Mouse (Mus musculus) midbrain, embryonic 10.5 days (tissue): ENCODE measurements around the gene Myo1d. TPM values are rescaled to one million over a fixed set of nuclear protein-coding genes. Genes with fewer than 3 reads are reported as not detected.

ENCODE experiments used
- DNase-seq: peaks from one replicate; pipeline ENCODE4 v3.0.0-alpha.2; 2017; ENCODE audit warnings: low spot score
- H3K27ac ChIP-seq: fragments of 300-500 bp; sonication (generic); replicated peaks from 2 replicates; pipeline ENCODE4 v1.5.1; 2016; ENCODE audit warnings: mild to moderate bottlenecking
- H3K27me3 ChIP-seq: fragments of 300-500 bp; sonication (generic); 2 replicates; pipeline ENCODE4 v1.6.1; 2016; ENCODE audit warnings: low read depth, mild to moderate bottlenecking; ENCODE audit not compliant: poor library complexity, severe bottlenecking
- H3K36me3 ChIP-seq: fragments of 300-500 bp; sonication (generic); 2 replicates; pipeline ENCODE4 v1.6.1; 2016; ENCODE audit warnings: mild to moderate bottlenecking, moderate library complexity
- H3K4me1 ChIP-seq: fragments of 300-500 bp; sonication (generic); 2 replicates; pipeline ENCODE4 v1.6.1; 2016
- H3K4me3 ChIP-seq: fragments of 300-500 bp; sonication (generic); 2 replicates; pipeline ENCODE4 v1.5.1; 2016; ENCODE audit warnings: mild to moderate bottlenecking, moderate library complexity
- H3K9me3 ChIP-seq: fragments of 300-500 bp; sonication (generic); replicated peaks from 2 replicates; pipeline ENCODE4 v1.6.1; 2016; ENCODE audit warnings: mild to moderate bottlenecking
- WGBS: fragments of 180-500 bp; shearing (Covaris S2); methylation state at CpG from one replicate; pipeline ENCODE4 v1.1.7; 2016; 5-methylcytosine and 5-hydroxymethylcytosine counted together
- polyA plus RNA-seq: library from polyadenylated mRNA; unstranded; fragments of >200 nt; fragmentation: Nextera tagmentation; extraction: Ambion mirVana; gene quantifications from 2 replicates; pipeline ENCODE4 v1.2.1, GENCODE M21; 2016

The Myo1d gene
- polyA plus RNA-seq, 1 experiment from 2014 or later, result 2.3 TPM

DNA sequence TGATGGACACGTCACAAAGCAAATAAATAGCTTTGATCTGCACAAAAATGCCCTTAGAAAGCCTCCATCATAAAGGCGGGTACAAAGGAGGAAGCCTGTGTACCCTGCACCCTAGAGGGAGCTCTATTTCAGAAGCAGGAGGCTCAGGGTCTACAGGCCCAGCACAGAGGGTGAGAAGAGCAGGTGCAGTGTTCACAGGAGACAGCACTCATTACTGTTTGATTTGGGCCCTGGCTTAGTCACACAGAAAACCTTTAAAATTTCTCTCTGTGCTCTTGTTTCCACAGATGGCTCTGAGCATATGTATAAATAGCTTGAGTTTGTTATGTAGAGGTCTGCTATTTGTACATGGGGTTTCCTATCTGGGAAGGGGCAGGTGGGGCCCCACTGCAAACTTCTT is 233.6 kb downstream of the Myo1d start:
- H3K9me3 ChIP-seq, result no peaks in the 10 kb centered on the region
- no peak for DNase-seq
- WGBS, result 66% methylated on average over 2 of the region's 2 CpGs

DNA sequence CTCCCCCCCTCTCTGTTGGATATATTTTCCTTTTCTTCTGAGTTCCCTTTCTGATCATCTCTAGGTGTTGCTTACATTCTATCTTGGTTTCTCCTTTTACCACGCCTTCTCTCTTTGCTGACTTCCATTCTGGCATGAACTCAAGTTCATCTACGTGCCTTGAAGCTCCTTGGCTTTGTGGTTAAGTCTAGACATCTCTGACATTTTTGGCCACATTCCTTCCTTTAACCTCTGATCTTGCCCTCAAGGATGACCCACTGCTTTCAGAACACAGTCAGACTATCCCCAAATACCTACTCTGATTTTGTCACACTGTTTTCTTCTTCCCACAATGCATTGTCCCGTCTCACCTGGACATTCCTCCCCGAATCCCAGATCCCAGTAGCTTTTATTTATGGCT is 240.8 kb downstream of the Myo1d start:
- Histone ChIP-seq H3K27ac (no peak overlapping the region), H3K36me3 (no peaks in the 10 kb centered on the region), H3K4me3 (no peak overlapping the region), H3K4me1 (no peaks in the 10 kb centered on the region), H3K9me3 (no peaks in the 10 kb centered on the region), H3K27me3 (no peaks in the 10 kb centered on the region)
- 79% methylated on average over 4 of the region's 4 CpGs for WGBS
- DNase-seq, result no peak

More for the DNA sequence above, 233.6 kb downstream of the Myo1d start:
- Histone ChIP-seq H3K36me3 (no peaks in the 10 kb centered on the region), H3K27ac (no peak overlapping the region), H3K4me1 (no peaks in the 10 kb centered on the region), H3K27me3 (no peaks in the 10 kb centered on the region), H3K4me3 (no peak overlapping the region)

DNA sequence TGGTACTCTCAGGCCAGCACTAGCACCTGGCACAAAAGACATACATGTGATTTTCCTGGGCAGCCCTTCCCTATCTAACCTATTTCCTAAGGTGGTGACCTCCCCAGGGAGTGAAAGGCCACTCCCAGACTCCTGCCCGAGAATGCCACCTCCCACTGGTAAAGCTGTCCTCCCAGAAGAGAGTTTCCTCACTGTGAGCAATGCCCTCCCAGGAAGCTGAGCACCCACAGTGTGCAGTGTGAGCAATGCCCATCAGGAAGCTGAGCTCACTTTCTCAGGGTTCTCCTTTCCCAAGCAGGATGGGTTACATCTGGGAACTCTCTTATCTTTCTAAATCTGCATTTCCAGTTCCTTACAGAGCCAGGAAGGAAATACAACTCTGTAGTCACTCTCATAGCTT is 246.9 kb downstream of the Myo1d start:
- no peaks in the 10 kb centered on the region for H3K4me1 ChIP-seq
- H3K36me3 ChIP-seq, result no peaks in the 10 kb centered on the region
- no peaks in the 10 kb centered on the region for H3K9me3 ChIP-seq
- H3K27ac ChIP-seq, result no peak overlapping the region
- H3K4me3 ChIP-seq, result no peak overlapping the region
- DNase-seq, result no peak
- 45% methylated on average over 1 of the region's 1 CpGs for WGBS
- H3K27me3 ChIP-seq, result no peaks in the 10 kb centered on the region

DNA sequence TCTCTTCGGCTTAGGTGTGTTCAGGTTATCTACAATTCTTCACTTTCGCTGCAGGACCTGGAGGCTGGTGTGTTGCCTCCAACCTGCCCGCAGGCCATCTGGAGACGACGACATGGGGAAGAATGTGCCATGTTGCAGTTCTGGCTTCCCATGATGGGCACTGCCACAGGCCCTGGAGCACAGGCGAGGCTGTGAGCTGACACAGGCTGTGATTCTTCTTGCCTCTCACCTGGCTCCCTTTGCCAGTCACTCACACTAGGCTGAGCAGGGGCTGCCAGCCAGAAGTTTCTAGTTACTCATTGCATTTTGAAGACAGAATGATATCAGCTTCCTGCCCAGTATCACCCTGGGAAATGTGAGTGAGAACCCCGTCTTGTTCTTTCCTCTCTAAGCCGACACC is 250.7 kb downstream of the Myo1d start:
- Histone ChIP-seq H3K27ac (no peak overlapping the region), H3K4me3 (no peak overlapping the region), H3K36me3 (no peaks in the 10 kb centered on the region), H3K27me3 (no peaks in the 10 kb centered on the region), H3K4me1 (no peaks in the 10 kb centered on the region), H3K9me3 (no peaks in the 10 kb centered on the region)
- WGBS, result 84% methylated on average over 8 of the region's 8 CpGs
- no peak for DNase-seq

DNA sequence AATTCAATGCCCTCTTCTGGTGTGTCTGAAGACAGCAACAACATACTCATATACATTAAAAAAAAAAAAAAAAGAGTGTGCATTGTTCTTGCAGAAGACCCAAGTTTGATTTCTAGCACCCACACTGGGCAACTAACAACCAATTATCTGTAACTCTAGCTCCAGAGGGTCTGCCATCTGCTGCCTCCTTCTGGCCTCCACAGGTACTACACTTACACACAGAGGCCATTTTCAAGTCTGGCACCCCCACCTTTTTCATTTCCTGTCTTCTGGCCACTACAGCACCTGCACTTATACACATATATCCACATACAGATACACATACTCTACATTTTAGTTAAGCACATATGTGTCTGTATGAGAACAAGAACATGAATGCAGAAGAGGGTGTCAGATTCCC is 252.1 kb downstream of the Myo1d start:
- no peak overlapping the region for H3K27ac ChIP-seq
- DNase-seq, result no peak
- H3K27me3 ChIP-seq, result no peaks in the 10 kb centered on the region
- H3K4me3 ChIP-seq, result no peak overlapping the region
- H3K4me1 ChIP-seq, result no peaks in the 10 kb centered on the region
- no peaks in the 10 kb centered on the region for H3K36me3 ChIP-seq
- no peaks in the 10 kb centered on the region for H3K9me3 ChIP-seq

DNA sequence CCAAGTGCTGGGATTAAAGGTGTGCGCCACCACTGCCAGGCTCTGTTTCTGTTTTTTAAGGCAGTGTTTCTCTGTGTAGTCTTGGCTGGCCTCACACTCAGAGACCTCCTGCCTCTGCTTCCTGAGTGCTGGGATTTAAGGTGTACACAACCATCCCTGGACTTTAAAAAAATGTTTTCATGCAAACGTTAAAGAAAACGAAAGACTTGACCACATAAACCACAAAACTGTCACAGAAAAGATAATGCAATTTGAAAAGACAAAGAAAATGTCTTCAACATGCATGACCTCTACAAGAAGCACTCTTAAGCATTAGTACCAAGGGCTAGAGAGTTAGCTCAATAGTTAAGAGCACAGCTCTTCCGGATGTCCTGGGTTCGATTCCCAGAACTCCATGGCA is 255.6 kb downstream of the Myo1d start:
- Histone ChIP-seq H3K9me3 (no peaks in the 10 kb centered on the region), H3K27ac (no peak overlapping the region), H3K4me3 (no peak overlapping the region), H3K27me3 (peaks cover 15% of the 10 kb centered on the region; the same call in 1 of the 2 replicates), H3K36me3 (no peaks in the 10 kb centered on the region), H3K4me1 (peaks cover 6% of the 10 kb centered on the region)
- DNase-seq, result no peak
- 90% methylated on average over 5 of the region's 5 CpGs for WGBS

DNA sequence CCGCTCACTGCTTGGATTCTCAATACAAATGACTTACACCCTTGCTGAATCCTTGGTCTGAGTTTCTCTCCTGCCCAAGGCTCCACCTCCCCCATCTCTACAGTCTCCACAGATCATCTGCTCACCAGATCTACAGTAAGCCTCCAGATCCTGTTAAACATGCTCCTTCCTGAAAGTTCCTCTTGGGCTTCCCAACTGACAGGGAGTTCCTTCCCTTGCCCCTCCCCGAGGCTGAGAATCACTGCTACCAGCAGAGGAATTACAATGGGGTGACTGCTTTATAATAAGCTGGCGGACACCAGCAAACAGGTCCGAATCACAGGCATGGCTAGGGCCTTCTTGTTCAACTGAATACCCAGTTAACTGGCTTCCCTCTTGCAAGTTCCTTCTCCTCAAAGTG is 256.4 kb downstream of the Myo1d start:
- H3K9me3 ChIP-seq, result no peaks in the 10 kb centered on the region
- peaks cover 16% of the 10 kb centered on the region; the same call in 1 of the 2 replicates for H3K27me3 ChIP-seq
- H3K4me1 ChIP-seq, result peaks cover 14% of the 10 kb centered on the region
- H3K4me3 ChIP-seq, result no peak overlapping the region
- 73% methylated on average over 4 of the region's 4 CpGs for WGBS
- DNase-seq, result no peak
- no peaks in the 10 kb centered on the region for H3K36me3 ChIP-seq
- no peak overlapping the region for H3K27ac ChIP-seq

DNA sequence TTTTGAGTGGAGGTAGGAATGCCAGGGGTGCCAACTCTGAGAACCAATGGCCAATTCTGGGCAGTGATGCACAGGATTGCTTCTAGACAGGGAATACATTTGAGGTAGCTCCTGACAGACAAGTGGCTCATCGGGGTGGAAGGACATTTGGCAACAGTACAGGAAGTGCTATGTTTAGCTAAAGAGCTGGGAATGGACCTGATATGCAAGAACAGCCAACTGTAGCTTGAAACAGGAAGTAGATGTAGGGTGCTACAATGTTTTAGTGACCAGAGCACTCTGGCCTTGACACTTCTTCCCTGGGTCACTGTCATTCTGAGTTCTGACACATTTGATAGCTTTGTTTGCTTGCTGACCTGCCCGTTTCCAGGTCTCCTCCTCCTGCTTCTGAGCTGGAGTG is 257.0 kb downstream of the Myo1d start:
- Histone ChIP-seq H3K4me3 (no peak overlapping the region), H3K4me1 (peaks cover 20% of the 10 kb centered on the region), H3K27me3 (peaks cover 16% of the 10 kb centered on the region; the same call in 1 of the 2 replicates), H3K9me3 (no peaks in the 10 kb centered on the region), H3K36me3 (no peaks in the 10 kb centered on the region), H3K27ac (no peak overlapping the region)
- no peak for DNase-seq
- WGBS, result 72% methylated on average over 2 of the region's 2 CpGs

DNA sequence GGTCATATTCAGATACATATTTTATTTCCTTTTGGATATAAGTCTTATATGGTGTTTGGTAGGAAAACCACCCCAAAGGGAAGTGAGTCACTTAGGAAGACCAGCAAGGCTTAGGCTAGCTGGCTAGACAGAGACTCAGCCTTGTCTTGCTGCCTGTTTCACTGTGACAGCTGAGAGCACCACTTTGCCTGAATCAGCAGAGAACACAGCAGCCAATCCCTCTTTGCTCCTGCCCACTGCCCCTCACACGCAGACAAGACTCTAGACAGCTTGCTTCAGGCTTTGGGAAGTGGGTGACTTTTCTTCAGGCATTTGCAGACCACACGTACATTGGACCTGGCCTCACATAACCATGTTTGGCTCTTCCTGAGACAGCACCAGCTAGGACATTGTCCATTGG is 258.7 kb downstream of the Myo1d start:
- H3K27me3 ChIP-seq, result peaks cover 24% of the 10 kb centered on the region
- no peaks in the 10 kb centered on the region for H3K36me3 ChIP-seq
- no peak for DNase-seq
- no peak overlapping the region for H3K27ac ChIP-seq
- H3K4me1 ChIP-seq, result peaks cover 22% of the 10 kb centered on the region
- WGBS, result 80% methylated on average over 2 of the region's 2 CpGs
- H3K9me3 ChIP-seq, result no peaks in the 10 kb centered on the region
- no peak overlapping the region for H3K4me3 ChIP-seq

DNA sequence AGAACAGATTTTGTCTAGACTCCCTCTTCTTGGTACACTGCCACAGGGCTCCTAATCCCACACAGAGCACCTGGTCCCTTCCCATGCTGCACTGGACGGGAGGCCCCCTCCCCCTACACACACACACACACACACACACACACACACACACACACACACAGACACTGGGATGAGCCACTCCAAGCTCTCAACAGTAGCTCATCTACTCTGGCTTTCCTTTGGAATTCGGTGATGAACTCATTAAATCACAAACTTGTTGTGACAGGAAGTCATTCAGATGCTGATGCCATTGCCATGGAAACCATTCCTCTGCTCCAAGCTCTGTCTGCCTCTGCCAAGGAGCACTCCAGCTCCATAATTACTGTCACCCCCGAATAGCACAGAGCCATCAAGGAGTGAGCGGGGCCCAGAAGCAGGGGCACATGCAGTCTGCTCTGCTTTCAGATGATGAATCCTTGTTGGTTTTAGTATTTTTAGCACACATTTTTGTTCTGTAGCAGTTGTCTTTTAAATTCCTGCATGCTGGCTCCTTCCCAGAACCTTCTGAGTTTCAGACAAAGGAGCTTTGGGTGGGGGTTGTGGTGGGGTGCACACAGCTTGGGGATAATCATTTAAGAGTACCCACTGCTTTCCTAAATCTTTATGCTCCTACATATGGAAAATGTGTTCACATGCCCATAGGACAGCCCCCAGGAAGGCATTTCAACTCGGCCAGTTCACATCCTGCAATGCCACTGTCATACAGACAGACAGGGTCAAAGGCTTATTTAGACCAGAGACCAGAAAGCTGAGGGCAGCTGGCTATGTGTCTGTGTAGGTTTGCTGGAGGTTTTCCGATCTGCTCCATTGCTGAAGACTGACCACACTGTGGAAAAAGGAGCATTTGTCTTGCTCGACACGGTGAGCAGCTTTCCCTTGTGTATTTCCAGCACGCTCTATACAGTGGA is 261.1 kb downstream of the Myo1d start:
- Histone ChIP-seq H3K27me3 (peaks cover 36% of the 10 kb centered on the region), H3K9me3 (no peaks in the 10 kb centered on the region), H3K4me3 (peak overlapping the region; percentile 30; the same call in 1 of the 2 replicates), H3K36me3 (no peaks in the 10 kb centered on the region), H3K4me1 (peaks cover 33% of the 10 kb centered on the region), H3K27ac (peak overlapping the region; percentile 72)
- 32% methylated on average over 9 of the region's 9 CpGs for WGBS
- DNase-seq, result peak; percentile 68

DNA sequence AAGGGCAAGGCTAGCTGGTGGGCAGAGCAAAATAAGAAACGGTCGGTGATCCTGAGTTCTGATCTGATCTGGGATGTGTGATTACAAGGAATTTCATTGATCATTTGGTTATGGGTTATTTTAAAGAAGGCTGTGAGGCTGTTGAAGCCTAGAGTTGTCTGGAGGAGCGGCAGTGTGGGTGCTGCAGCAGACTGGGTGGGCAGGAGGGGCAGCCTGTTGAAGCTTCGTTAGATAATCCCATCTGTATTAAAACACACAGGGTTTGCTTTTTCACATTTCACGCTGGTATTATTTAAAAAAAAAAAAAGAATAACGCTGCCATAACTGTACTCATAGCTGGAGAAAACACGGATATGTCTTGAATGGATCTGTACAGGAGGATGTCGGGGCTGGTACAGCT is 263.9 kb downstream of the Myo1d start:
- H3K9me3 ChIP-seq, result no peaks in the 10 kb centered on the region
- H3K27me3 ChIP-seq, result peaks cover 45% of the 10 kb centered on the region
- no peak for DNase-seq
- WGBS, result 83% methylated on average over 8 of the region's 8 CpGs
- H3K27ac ChIP-seq, result no peak overlapping the region
- peaks cover 37% of the 10 kb centered on the region for H3K4me1 ChIP-seq
- H3K4me3 ChIP-seq, result no peak overlapping the region
- H3K36me3 ChIP-seq, result no peaks in the 10 kb centered on the region

DNA sequence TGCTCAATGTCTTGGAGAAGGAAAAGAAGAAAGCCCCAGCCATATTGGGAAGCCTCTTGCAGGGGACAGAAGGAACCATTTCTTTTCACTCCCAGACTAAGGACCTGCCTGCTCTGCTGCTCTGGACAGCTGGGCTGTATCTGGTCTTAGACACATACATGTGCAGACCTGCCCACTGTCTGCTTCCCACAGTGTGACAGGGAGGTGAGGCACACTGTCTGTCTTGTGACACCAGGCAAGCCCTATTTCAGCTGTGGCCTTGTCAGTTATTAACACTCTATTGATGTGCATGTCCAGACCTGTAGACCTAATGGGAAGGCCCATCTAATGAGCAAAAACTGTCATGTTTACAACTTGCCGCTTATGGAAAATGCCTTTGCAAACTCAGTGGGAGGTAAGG is 264.5 kb downstream of the Myo1d start:
- peaks cover 37% of the 10 kb centered on the region for H3K4me1 ChIP-seq
- 66% methylated on average over 1 of the region's 1 CpGs for WGBS

DNA sequence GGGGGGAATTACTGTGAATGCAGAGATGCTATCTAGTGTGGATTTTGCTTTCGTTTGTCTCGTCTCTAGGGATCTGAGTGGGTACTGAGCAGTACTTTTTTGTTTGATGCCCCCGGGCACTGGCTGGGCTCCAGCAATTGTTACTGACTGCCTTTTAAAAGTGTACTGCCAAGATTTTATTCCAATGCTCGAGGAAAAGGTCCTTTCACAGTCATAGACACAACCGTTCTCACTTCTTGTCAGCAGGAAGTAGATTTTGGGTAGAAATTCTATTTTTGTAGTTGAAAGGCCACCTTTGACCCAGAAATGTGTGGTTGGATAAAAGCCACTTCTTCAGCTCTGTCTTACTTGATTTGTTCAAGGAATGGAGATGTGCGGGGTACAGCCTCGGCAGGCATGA is 266.0 kb downstream of the Myo1d start:
- Histone ChIP-seq H3K27ac (no peak overlapping the region), H3K4me3 (no peak overlapping the region), H3K9me3 (no peaks in the 10 kb centered on the region), H3K36me3 (no peaks in the 10 kb centered on the region), H3K27me3 (peaks cover 55% of the 10 kb centered on the region), H3K4me1 (peaks cover 33% of the 10 kb centered on the region)
- 81% methylated on average over 7 of the region's 7 CpGs for WGBS
- DNase-seq, result no peak

More for the DNA sequence above, 264.5 kb downstream of the Myo1d start:
- Histone ChIP-seq H3K9me3 (no peaks in the 10 kb centered on the region), H3K4me3 (no peak overlapping the region), H3K27ac (peak overlapping the region; percentile 34), H3K27me3 (peaks cover 50% of the 10 kb centered on the region), H3K36me3 (no peaks in the 10 kb centered on the region)
- DNase-seq, result no peak
